Mouse (Mus musculus) frontal cortex, postnatal 25 days (tissue): ENCODE data around the gene Prap1.
"Not testable (repeated sequence)": the region's sequence is repeated elsewhere in the genome, so short reads cannot be mapped to it uniquely, and the experiment has no call there.

Experiments
- DNase-seq, 2 experiments: peaks; one replicate each; pipeline ENCODE4 v3.0.0; 2022; ENCODE audit warnings: low spot score in 2 of 2

Gene Prap1

DNA sequence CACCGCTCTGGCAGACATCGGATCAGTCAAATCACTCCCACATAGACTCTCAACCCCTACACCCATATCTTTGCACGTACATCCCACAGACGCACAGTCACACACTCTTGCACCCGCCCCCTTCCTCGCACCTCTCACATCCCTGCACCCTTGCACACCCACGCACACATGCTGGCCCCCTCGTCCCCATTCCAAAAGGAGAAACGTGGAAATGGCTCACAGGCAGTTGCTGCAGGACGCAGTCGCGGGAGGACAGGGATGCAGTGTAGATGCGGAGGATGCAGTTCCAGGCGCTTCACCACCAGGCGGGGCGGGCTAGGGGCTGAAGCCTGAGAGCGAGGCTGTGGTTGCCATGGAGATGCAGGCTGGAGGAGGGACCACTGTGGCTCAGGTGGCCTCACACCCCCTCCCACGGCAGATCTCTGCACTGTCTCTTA lies 10.9 kb upstream of the Prap1 start, which contains the start of gene Caly:
Gene Caly, minus strand, starts transcription at position 307 of the 437 bp plus-strand sequence.
- peak; percentile 70 to 85 for DNase-seq

DNA sequence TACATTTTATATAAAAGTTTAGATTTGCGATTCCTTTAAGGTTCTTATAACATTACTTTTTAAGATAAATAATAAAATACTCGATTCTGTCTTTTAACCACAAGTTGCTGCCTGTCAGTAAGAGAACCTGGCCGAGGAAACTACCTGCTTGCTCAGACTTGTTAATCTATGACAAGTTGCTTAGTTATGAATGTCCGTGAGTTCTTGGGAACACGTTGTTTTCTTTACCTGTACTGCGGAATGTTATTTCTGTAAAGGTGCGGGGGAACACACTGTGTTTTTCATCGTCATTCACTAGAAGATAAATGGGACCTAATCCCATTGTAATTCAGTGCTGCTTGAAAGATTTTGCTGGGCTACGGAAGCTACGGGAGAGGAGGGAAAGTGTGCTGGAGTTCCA lies 2.6 kb upstream of the Prap1 start:
- DNase-seq = no peak

DNA sequence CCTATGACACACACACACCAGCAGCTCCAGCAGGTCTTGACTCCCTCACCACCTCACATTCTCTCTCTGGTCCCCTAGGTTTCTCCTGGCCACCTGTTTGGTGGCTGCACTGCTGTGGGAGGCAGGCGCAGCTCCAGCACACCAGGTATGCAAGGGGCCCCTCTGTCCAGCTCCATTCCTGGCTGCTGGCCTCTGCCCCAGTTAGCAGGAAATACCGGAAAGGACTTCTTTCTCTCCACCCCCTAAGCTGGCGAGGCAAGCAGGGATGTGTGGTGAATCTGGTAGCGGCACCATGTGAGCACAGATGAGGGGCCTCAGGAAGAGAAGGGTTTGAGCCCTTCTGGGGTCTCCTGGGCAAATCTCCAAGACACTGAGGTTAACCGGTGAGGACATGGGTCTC lies 1.8 kb downstream of the Prap1 start:
- DNase-seq = no peak

DNA sequence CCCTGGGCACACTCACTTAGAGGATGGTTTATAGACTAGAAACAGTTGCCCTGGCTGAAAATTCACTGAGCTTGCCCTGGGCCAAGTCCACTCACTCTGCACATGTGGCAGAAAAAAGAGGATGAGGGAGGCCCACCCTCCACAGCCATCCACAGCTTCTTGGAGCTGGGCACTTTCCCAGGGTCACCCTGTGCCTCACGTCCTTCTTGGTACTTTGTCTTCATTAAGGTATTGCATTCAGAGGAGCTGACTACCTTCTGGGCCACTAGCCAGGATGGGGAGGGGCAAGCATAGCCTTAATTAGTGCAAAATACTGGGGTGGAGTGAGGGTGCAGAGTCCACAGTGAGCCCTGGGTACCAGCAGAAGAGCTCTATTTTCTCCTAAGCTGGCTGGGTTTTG lies 2.4 kb downstream of the Prap1 start:
- DNase-seq = no peak

DNA sequence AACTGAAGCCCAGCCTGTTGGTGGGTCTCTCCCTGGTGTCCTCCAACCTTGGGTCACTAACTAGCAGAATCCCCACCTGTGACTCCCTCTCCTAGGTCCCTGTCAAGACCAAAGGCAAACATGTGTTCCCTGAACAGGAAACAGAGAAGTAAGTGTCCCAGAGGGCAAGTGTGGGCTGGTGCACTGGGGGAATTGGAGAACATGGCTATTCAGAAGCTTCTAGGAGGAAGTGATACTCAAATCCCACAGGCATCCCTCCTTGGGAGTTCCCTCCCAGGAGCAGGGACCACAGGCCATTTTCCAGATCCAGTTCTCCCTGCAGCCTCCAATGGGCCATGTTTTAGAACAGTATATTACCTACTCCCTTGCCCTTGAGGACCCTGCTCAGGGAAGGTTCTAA lies 2.9 kb downstream of the Prap1 start:
- no peak for DNase-seq

DNA sequence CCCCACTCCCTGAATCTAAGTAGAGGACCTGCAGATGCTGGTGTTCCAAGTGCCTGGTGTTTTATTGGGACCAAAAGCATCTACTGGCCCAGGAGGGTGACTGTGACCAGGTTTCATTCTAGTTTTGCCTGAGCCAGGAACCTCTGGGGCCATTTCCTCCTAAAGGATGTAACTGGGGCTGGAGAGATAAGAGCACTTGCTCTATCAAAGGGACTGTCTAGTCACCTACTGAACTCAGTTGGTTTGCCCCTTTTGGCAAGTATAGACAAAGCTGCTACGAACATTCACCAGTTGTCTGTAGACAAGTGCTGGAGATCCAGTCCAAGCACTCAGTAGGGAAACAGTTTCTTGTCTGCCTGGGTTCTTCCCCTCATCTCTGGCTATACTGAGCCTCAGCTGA lies 5.3 kb downstream of the Prap1 start:
- no peak for DNase-seq

DNA sequence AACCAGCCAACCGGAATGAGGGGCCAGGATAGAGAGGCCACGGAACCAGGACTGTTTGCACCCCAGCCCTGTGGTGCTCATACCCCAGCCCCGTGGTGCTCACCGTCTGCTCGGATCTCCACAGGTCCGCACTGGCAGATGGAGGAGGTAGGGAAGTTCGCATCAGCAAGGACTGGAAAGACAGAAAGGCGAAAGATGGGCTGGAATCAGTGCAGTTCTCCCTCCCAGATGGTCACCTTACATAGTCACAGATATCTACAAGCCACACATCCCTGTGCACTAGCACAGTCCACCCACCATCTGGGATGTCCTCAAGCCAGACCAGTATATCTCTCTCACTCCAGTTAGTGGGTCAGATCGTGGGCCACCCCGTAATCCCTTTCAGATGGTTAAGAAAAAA lies 8.3 kb downstream of the Prap1 start:
- no peak for DNase-seq

DNA sequence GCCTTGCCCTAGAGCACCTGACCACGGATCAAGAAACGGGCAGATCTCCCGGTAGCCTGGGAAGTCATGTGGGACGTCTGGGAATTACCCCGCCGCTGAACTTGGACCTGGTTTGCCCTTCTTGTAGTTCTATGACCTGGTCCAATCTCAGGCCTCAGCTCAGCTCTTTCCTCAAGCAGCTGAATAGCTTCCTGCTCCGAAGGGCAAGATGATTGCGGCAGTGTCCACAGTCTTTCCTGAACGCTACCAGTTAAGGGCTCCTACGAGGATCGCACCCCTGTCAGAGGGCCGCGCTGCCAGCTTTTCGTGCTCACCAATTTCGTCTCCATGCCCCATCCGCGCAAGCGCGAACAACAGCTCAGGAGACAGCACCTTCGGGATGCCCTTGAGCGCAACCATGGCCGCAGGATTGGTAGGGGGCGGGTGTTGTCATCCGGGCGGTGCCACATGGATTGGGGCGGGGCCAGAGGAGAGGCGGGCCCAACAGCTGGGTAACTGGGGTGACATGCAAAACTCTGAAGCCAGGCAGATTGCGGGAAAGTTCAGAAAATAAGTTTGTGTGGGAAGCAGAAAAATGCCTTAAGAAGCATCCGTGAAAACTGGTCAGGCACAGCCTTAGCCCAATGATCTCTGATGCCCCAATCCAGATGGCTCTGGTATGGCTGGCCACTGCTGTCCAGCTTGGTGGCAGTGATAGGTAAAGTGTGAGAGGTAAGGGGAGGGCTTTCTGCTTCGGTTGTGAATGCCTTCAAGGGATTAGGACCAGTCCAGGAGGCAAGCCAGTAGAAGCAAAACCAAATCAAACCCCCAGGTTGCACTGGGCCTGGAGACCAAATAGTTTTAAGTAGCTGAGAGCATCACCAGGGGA lies 9.0 kb downstream of the Prap1 start, which contains the start of gene Fuom:
Gene Fuom, minus strand, starts transcription at position 449 of the 868 bp plus-strand sequence.
- DNase-seq = peak; percentile 59 to 74

DNA sequence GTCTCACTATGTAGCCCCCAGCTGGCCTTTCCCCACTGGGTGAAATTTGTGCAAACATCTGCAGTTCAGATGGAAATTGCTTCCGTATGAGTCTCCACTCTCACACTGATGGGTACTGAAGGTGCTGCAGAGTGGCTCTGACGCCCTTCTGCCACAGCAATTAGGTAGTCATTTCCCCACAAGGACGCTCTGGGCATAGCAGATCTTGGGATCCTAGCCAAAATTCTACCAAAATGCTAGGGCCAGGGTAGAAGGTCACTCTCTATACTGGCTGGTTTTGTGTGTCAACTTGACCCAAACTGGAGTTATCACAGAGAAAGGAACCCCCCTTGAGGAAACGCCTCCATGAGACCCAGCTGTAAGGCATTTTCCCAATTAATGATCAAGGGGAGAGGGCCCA lies 10.8 kb downstream of the Prap1 start:
- DNase-seq = no peak

DNA sequence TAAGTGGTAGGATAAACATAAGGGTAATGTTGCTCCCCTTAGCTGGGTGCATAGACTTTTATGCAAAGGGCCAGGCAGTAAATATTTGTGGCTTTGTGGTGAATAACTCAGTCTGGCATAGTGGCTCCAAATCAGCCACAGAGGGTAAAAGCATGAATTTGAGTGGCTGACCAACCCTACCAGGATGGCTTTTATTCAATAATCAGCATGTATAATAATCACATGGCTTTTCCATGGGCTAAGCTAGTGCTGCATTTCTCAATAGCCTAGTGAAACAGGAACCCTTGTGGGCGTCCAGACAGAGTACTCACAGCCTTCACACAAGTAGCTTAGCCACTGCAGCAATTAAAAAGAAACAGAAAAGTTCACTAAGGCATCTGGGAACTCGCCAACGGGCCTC lies 18.7 kb downstream of the Prap1 start:
- DNase-seq = no peak

DNA sequence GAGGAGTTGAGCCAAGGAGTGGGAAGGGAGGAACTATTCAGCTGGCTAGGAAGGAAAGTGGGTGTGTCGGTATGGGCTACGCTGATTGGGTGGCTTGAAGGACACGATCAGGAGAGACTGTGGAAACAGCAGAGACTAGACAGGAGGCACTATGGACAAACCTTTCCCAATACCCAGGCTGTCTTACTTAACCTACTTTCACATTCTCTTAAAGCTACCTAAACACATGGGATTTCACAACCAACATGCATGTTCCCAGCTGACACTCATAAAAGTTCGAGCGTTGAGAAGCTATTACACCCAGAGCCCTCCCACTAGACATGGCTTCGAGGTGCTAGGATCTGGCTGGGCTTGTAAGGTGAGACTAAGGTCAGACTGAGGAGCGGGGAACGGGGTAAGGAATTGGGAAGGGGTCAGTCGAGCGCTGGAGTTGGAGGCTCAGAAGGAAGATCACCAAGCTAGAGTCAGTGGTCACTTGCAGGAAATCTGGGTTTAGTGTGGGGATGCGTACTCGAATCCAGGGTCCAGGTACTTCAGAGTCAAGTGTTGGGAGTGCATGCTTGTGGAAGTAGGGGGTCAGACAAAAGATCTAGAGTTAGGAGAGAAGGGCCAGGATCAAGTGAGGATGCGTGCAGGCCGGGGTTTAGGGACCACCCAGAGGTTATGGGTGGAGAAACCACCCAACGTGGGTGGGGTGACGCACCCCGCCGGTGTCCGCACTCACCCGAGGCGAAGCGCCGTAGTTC lies 22.6 kb downstream of the Prap1 start, which contains the start of gene Paox:
Gene Paox, plus strand, starts transcription at position 217 of the 746 bp plus-strand sequence.
- DNase-seq = peak in 1 of 2 experiments; percentile 35

DNA sequence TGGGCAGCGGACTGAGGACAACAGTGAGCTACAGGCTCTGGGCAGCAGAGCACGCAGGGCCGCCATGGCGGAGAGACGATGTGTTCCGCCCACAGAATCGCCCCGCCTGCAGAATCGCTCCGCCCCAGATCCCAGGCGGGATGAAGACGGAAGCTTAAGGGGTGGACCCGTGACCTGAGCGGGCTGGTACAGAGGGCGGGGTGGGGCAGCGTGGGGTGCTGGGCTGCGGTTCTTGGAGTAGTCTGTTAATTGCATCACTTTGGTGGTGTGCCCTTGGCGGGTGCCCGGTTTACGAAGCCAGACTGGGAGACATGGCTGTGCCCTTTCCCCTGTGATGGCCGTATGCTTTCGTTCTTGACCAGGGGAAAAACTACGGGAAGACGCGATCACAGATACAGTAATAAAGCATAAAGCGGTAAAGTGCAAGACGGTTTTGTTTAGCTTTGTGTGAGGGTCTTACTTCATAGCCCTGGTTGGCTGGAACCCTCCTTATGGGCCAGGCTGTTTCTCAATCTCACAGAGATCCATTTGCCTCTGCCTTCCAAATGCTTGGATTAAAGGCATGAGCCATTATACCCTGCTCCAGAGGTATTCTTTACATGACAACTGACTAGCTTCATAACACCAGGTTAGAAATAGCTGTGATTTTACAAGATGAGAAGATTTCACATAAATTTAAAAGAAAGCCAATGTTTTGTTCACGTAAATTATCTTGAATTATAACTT lies 23.3 kb downstream of the Prap1 start, which contains the start of gene Echs1:
Gene Echs1, minus strand, starts transcription at position 148 of the 726 bp plus-strand sequence.
- peak; percentile 61 to 73 for DNase-seq

DNA sequence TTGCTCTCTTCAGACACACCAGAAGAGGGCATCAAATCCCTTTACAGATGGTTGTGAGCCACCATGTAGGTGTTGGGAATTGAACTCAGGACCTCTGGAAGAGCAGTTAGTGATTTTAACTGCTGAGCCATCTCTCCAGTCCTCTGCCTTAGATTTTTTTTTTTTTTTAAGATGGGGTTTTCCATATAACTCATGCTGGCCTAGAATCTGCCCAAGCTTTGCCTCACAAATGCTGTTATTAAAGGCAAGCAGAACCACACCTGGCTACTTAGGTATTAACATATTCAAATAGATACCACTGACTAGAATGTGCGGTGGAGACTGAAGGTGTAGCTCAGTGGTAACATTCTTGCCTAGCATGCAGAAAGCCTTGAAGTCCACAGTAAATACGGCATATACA lies 27.3 kb downstream of the Prap1 start:
- DNase-seq = no peak

DNA sequence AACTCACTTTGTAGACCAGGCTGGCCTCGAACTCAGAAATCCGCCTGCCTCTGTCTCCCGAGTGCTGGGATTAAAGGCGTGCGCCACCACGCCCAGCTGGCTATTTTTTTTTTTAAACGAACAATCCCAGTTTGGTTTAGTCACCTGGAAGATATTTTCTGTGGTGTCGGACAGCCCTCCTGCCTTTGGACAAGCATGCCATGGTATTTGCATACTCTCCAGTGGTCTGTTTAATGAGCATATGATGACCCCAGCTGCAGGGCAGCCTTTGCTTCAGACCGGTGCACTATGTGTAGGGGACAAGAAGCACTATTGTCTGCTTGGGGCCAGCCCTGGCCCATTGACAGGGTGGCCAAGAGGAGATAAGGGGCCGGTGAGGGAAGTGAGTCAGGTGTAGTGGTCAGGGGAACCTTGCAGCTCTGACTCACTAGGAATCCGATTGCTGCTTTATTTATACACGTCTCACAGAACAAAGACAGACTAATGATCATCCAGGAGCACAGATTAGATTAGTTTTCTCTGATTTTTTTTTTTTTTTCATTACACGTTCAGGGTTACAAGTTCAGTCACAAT lies 28.2 kb downstream of the Prap1 start:
- DNase-seq = no peak

DNA sequence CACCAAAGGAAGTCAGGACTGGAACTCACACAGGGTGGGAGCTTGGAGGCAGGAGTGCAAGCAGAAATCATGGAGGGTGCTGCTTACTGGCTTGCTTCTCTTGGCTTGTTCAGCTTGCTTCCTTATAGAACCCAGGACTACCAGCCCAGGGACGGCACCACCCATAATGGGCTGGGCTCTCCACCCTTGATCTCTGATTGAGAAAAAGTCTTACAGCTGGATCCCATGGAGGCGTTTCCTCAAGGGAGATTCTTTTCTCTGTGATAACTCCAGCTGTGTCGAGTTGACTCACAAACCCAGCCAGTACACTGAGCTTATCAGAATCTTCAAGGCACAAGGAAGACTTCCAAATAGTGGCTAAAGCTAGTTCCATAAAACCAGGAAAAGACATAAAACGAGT lies 29.6 kb downstream of the Prap1 start:
- DNase-seq = no peak

DNA sequence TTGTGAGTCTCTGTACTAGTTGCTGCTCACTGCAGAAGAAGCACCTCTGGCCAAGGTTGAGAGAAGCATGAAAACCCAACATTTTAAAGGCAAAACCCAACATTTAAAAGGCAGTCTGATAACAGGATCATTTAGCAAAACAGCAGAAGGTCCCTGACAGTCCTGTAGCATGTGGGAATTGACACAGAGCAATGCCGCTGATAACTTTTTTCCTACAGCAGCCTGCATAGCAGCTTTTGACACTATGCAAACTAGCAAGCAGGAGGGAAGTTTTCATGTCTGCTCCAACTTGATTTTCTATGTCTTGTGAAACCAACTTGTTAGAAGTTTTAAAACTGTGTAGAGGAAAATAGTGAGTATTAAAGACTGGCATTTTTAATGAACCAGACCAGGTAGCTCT lies 31.2 kb downstream of the Prap1 start:
- DNase-seq = no peak

DNA sequence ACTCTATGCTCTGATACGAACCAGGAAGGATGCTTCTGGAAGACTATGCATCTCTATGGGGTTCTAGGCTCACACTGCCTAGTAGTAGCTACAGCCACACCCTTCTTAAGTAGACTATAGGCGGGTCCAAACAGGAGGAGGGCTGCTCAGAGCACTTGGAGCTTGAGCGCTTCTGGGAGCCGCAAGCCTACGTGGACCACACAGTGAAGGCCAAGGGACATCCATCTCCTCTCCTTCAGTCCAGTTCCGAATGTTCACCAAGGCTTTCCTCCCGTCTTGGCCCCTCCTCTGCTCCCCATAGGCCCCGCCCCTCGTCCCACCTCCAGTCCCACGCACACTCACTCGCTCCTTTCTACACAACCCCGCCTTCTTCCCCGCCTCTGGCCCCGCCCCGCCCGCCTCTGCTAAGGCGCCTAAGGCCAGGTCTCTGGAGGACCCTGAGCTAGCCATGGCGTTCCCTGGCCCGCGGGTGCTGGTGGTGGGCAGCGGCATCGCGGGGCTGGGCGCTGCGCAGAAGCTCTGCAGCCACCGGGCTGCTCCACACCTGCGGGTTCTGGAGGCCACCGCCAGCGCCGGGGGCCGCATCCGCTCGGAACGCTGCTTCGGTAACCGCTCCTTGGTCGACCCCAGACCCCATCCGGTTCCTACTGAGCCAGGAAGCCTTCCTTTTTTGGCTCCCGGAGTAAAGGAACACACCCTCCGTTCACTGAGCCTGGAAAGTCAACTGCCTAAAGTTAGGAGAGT lies 32.3 kb downstream of the Prap1 start:
- peak; percentile 61 to 72 for DNase-seq

DNA sequence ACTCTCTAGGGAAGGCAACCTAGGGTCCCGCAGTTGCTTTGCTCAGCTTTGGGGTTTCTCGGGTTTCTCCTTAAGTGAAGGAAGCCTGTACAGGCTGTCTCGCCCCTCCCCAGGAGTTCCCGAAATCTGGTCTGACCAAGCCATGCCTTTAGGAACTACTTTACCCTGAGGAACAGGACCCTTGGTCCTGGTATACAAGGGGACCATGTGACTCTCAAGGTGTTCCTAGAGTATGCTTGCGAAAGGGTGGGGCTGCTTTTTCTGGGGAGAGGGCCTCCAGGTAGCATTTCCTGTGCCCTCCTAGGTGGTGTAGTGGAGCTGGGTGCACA lies 32.8 kb downstream of the Prap1 start:
- DNase-seq = no peak

DNA sequence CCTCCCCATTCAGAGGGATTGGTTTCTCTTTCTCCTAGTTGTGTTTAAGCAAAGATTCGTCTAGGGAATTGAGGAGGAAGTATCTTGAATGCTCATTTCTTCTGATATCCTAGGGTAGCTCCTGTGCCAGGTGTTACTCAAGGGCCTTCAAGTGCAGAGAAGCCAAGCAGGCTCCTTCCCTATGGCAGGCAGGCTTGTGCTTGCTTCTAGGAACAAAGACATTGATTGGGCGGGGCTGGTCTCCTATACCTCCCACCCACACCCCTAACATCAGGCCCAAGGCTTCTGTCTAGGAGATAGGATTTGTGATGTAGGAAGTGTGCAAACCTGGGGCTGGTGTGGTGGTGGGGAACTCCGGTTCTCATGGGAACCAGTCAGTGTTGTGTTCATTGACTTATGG lies 33.7 kb downstream of the Prap1 start:
- DNase-seq = no peak

DNA sequence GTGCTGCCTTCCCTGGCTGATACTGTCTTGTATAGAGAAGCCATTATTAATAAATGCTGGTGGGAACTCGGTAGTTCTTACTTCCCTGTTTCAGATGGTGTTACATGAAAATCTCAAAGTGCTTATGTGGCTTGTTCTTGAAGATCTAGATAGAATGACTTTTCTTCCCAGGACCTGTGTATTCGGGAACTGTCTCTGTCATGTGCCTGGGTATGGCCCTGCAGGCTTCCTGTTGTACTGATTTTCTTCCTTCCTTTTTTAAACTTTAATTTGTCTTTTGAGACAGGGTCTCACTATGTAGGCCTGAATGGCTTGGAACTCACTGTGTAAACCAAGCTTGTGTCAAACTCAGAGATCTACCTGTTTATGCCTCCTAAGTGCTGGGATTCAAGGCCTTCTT lies 34.7 kb downstream of the Prap1 start:
- no peak for DNase-seq

DNA sequence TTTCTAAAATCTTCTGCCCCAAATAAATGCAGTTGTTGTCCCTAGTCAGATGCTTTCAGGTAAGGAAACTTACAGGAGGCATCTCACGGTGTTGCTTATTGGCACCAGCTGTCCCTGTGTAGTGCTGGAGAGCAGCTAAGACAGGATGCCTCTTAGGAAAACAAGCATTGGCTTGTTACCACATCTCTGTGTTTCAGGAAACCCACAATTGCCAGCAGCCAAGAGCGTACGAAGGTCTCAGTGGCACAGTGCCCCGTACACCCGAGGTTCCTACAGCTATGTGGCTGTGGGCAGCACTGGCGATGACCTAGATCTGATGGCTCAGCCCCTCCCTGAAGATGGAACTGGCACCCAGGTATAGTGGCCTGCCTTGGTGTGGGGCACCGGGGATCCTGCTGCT lies 39.0 kb downstream of the Prap1 start:
- DNase-seq = not testable (repeated sequence)
